Mouse (Mus musculus) C2C12 (cell line): ENCODE results near the gene Gpsm1. TPM values are rescaled to one million over a fixed set of nuclear protein-coding genes. Genes with fewer than 3 reads are reported as not detected.

Experiments used
- H3K27me3 ChIP-seq: one replicate; pipeline ENCODE4 v1.6.1; 2011; ENCODE audit not compliant: control insufficient read depth, insufficient read depth, insufficient read length
- H3K36me3 ChIP-seq: one replicate; pipeline ENCODE4 v1.6.1; 2011; ENCODE audit not compliant: control insufficient read depth, insufficient read depth
- H3K4me3 ChIP-seq: one replicate; pipeline ENCODE4 v1.5.1; 2011; ENCODE audit warnings: mild to moderate bottlenecking, control low read depth; ENCODE audit not compliant: poor library complexity, insufficient read depth, severe bottlenecking
- H3K79me2 ChIP-seq: one replicate; pipeline ENCODE4 v1.6.1; 2011; ENCODE audit not compliant: control insufficient read depth, insufficient read depth
- H3K79me3 ChIP-seq: one replicate; pipeline ENCODE4 v1.6.1; 2011; ENCODE audit warnings: low read depth, control low read depth
- H3ac ChIP-seq: one replicate; pipeline ENCODE3; 2011; ENCODE audit warnings: low read depth; ENCODE audit not compliant: control insufficient read depth, insufficient read length
- CEBPB ChIP-seq: IDR thresholded peaks from one replicate; pipeline ENCODE4 v1.6.1; 2011; ENCODE audit warnings: low read depth, mild to moderate bottlenecking, control low read depth, moderate library complexity
- CTCF ChIP-seq: IDR thresholded peaks from one replicate; pipeline ENCODE4 v1.5.1; 2011; ENCODE audit not compliant: control insufficient read depth, insufficient read depth, insufficient read length
- FOSL1 ChIP-seq: IDR thresholded peaks from one replicate; pipeline ENCODE4 v1.8.0; 2011; ENCODE audit warnings: mild to moderate bottlenecking, low read length; ENCODE audit not compliant: poor library complexity, insufficient read depth, severe bottlenecking
- MAX ChIP-seq: IDR thresholded peaks from one replicate; pipeline ENCODE4 v1.6.1; 2011; ENCODE audit warnings: mild to moderate bottlenecking, control low read depth
- MYOD1 ChIP-seq: IDR thresholded peaks from one replicate; pipeline ENCODE4 v1.6.1; 2011; ENCODE audit warnings: low read depth; ENCODE audit not compliant: control insufficient read depth, insufficient read length
- MYOG ChIP-seq: IDR thresholded peaks from one replicate; pipeline ENCODE4 v1.6.1; 2011; ENCODE audit not compliant: control insufficient read depth, insufficient read length; ENCODE audit errors: extremely low read depth
- USF1 ChIP-seq: IDR thresholded peaks from one replicate; pipeline ENCODE4 v1.6.1; 2011; ENCODE audit warnings: low read depth, mild to moderate bottlenecking, control low read depth, moderate library complexity
- polyA plus RNA-seq: library from polyadenylated mRNA; unstranded; fragments of >200 nt; fragmentation: generic; extraction: Trizol; gene quantifications from one replicate; pipeline ENCODE4 v1.2.1, GENCODE M21; 2012; ENCODE audit warnings: missing spikeins

Gene Gpsm1
- polyA plus RNA-seq, 1 experiment = 20.6 TPM

- Histone ChIP-seq H3K79me2 (no peaks in the 10 kb centered on the region), H3K27me3 (peaks cover 73% of the 10 kb centered on the region), H3ac (no peak overlapping the region), H3K4me3 (no peak overlapping the region), H3K36me3 (no peaks in the 10 kb centered on the region), H3K79me3 (no peaks in the 10 kb centered on the region)
- TF ChIP-seq MYOG = no peak
Observed at GRCm38 (mm10) chr2:26285804-26286203, 29.5 kb upstream of the Gpsm1 start.

- Histone ChIP-seq H3K27me3 (peaks cover 71% of the 10 kb centered on the region), H3ac (no peak overlapping the region), H3K36me3 (no peaks in the 10 kb centered on the region), H3K79me3 (no peaks in the 10 kb centered on the region), H3K79me2 (no peaks in the 10 kb centered on the region), H3K4me3 (no peak overlapping the region)
- TF ChIP-seq MYOG (no peak), USF1 (no peak), CEBPB (no peak), CTCF (no peak), MAX (no peak), FOSL1 (no peak), MYOD1 (no peak)
Observed at GRCm38 (mm10) chr2:26286391-26286790, 28.9 kb upstream of the Gpsm1 start.

- Histone ChIP-seq H3K79me2 (no peaks in the 10 kb centered on the region), H3ac (no peak overlapping the region), H3K36me3 (no peaks in the 10 kb centered on the region), H3K79me3 (no peaks in the 10 kb centered on the region), H3K27me3 (peaks cover 56% of the 10 kb centered on the region), H3K4me3 (no peak overlapping the region)
- TF ChIP-seq MYOG = no peak
- TF ChIP-seq FOSL1 = no peak
- no peak for TF ChIP-seq CEBPB
- no peak for TF ChIP-seq MAX
- no peak for TF ChIP-seq USF1
- no peak for TF ChIP-seq MYOD1
Observed at GRCm38 (mm10) chr2:26290133-26290532, 25.2 kb upstream of the Gpsm1 start.

GRCm38 (mm10) chr2:26294457-26294856 is 20.9 kb upstream of the Gpsm1 start, which contains the start of gene Ccdc187:
Ccdc187 (minus strand) TSS chr2:26294557.
- Histone ChIP-seq H3ac (no peak within 1 kb of the TSS), H3K79me3 (no peaks in the 10 kb centered on the region), H3K36me3 (no peaks in the 10 kb centered on the region), H3K27me3 (peaks cover 30% of the 10 kb centered on the region), H3K79me2 (no peaks in the 10 kb centered on the region), H3K4me3 (no peak within 1 kb of the TSS)
- TF ChIP-seq MYOG = no peak
- no peak for TF ChIP-seq FOSL1
- no peak for TF ChIP-seq CEBPB
- TF ChIP-seq MYOD1 = no peak
- no peak for TF ChIP-seq MAX
- TF ChIP-seq USF1 = no peak
- no peak for TF ChIP-seq CTCF

GRCm38 (mm10) chr2:26296606-26297195 is 18.6 kb upstream of the Gpsm1 start:
- TF ChIP-seq MYOD1 (no peak), USF1 (no peak), MYOG (no peak), CTCF (no peak), MAX (no peak)
- Histone ChIP-seq H3K79me2 (no peaks in the 10 kb centered on the region), H3K79me3 (no peaks in the 10 kb centered on the region), H3ac (no peak overlapping the region), H3K36me3 (no peaks in the 10 kb centered on the region), H3K27me3 (peaks cover 18% of the 10 kb centered on the region), H3K4me3 (no peak overlapping the region)

- Histone ChIP-seq H3K79me2 (no peaks in the 10 kb centered on the region), H3K27me3 (peaks cover 9% of the 10 kb centered on the region), H3K4me3 (no peak overlapping the region), H3K36me3 (no peaks in the 10 kb centered on the region), H3ac (no peak overlapping the region), H3K79me3 (no peaks in the 10 kb centered on the region)
- TF ChIP-seq MAX = peak; percentile 54
- no peak for TF ChIP-seq MYOG
Observed at GRCm38 (mm10) chr2:26298208-26298855, 17.0 kb upstream of the Gpsm1 start.
